Mouse (Mus musculus) spleen, adult 2 months (tissue): ENCODE results near the gene Uqcrq.

Experiments
- CTCF ChIP-seq: fragments of 200-500 bp; IDR thresholded peaks from 2 replicates; pipeline ENCODE4 v1.5.1; 2011; ENCODE audit warnings: mild to moderate bottlenecking, inconsistent platforms; ENCODE audit not compliant: insufficient read depth, insufficient read length, insufficient replicate concordance; ENCODE audit errors: extremely low read depth
- POLR2A ChIP-seq: fragments of 200-500 bp; IDR thresholded peaks from 2 replicates; pipeline ENCODE4 v1.6.1; 2011; ENCODE audit warnings: low read depth, low read length, inconsistent platforms

DNA sequence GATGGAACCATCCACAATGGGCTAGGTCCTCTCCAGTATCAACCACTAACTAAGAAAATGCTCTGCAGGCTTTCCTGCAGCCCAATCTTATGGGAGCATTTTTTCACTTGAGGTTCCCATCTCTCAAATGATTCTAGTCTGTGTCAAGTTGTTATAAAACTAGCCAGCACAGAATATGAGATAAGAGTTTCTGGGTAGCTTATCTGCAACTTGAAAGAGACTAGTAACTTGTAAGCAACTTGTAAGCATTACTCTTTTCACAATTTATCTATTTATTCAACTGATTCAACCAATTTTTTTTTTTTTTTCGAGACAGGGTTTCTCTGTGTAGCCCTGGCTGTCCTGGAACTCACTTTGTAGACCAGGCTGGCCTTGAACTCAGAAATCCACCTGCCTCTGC is 27.0 kb downstream of the Uqcrq start:
- TF ChIP-seq CTCF, result no peak
- no peak for TF ChIP-seq POLR2A
